Mouse (Mus musculus) stomach, postnatal 0 days (tissue): ENCODE data around the gene Prpf6. TPM values are rescaled to one million over a fixed set of nuclear protein-coding genes. Genes with fewer than 3 reads are reported as not detected.

Source experiments
- ATAC-seq: fragments of 200-750 bp; cut with Nextera tagmentation; 2 replicates; pipeline ENCODE4 v1.8.0; 2017; ENCODE audit not compliant: low FRiP score, low TSS enrichment
- DNase-seq: peaks from one replicate; pipeline ENCODE4 v3.0.0-alpha.2; 2016; ENCODE audit warnings: low spot score
- H3K27ac ChIP-seq: fragments of 300-500 bp; sonication (generic); replicated peaks from 2 replicates; pipeline ENCODE4 v1.5.1; 2014; ENCODE audit warnings: mild to moderate bottlenecking, control low read depth
- H3K27me3 ChIP-seq: fragments of 300-500 bp; sonication (generic); 2 replicates; pipeline ENCODE4 v1.6.1; 2014; ENCODE audit warnings: low read length; ENCODE audit not compliant: control insufficient read depth, insufficient read depth
- H3K36me3 ChIP-seq: fragments of 300-500 bp; sonication (generic); 2 replicates; pipeline ENCODE4 v1.6.1; 2014; ENCODE audit warnings: low read length, mixed read lengths; ENCODE audit not compliant: control insufficient read depth, insufficient read depth
- H3K4me1 ChIP-seq: fragments of 300-500 bp; sonication (generic); replicated peaks from 2 replicates; pipeline ENCODE4 v1.6.1; 2014; ENCODE audit warnings: antibody characterized with exemption; ENCODE audit not compliant: control insufficient read depth, insufficient read depth
- H3K4me2 ChIP-seq: fragments of 300-500 bp; sonication (generic); replicated peaks from 2 replicates; pipeline ENCODE4 v1.6.1; 2014; ENCODE audit warnings: low read depth, mild to moderate bottlenecking, control low read depth, moderate library complexity
- H3K4me3 ChIP-seq: fragments of 300-500 bp; sonication (generic); 2 replicates; pipeline ENCODE4 v1.5.1; 2014; ENCODE audit warnings: low read depth, low read length, control low read depth
- H3K9ac ChIP-seq: fragments of 300-500 bp; sonication (generic); 2 replicates; pipeline ENCODE4 v1.6.1; 2014; ENCODE audit warnings: mild to moderate bottlenecking, low read length, control low read depth, mixed read lengths
- H3K9me3 ChIP-seq: fragments of 300-500 bp; sonication (generic); 2 replicates; pipeline ENCODE4 v1.6.1; 2016; ENCODE audit warnings: low read length; ENCODE audit not compliant: control insufficient read depth
- CTCF ChIP-seq: IDR thresholded peaks from 2 replicates; pipeline ENCODE4 v1.5.1; 2016; ENCODE audit warnings: antibody characterized with exemption, low read depth, mild to moderate bottlenecking, moderate library complexity
- EP300 ChIP-seq: optimal IDR thresholded peaks from 2 replicates; pipeline ENCODE3; 2016; ENCODE audit warnings: antibody characterized with exemption
- WGBS: fragments of 180-500 bp; shearing (Covaris S2); extraction: QIAGEN DNeasy Blood & Tissue Kit; methylation state at CpG from one replicate; pipeline ENCODE4 v1.1.7; 2014; 5-methylcytosine and 5-hydroxymethylcytosine counted together
- polyA plus RNA-seq: library from polyadenylated mRNA; unstranded; fragments of >200 nt; fragmentation: Nextera tagmentation; extraction: Ambion mirVana; gene quantifications from 2 replicates; pipeline ENCODE4 v1.2.1, GENCODE M21; 2015

Prpf6 gene
- polyA plus RNA-seq, 1 experiment from 2014 or later: 28.3 TPM

- ATAC-seq (0 out of 2 replicates have a peak, but pooled peaks have one; percentile 21), DNase-seq (no peak)
- peak overlapping the region; percentile 41 for H3K9ac ChIP-seq
- H3K36me3 ChIP-seq: no peaks in the 10 kb centered on the region
- no peaks in the 10 kb centered on the region for H3K9me3 ChIP-seq
- peaks cover 19% of the 10 kb centered on the region for H3K27me3 ChIP-seq
- H3K4me3 ChIP-seq: peak overlapping the region; percentile 44
- peak; percentile 37; the same call in 1 of the 2 replicates for TF ChIP-seq CTCF
- no peak for TF ChIP-seq EP300
- H3K27ac ChIP-seq: 0 out of 2 replicates have a peak overlapping the region, but pooled peaks have one; percentile 45
- H3K4me1 ChIP-seq: peaks cover 3% of the 10 kb centered on the region; the same call in 1 of the 2 replicates
- 5% methylated on average over 56 of the region's 56 CpGs for WGBS
- peak overlapping the region; percentile 64 for H3K4me2 ChIP-seq
Observed at GRCm38 (mm10) chr2:181670285-181670912, 78.7 kb downstream of the Prpf6 start.

GRCm38 (mm10) chr2:181670913-181671311 lies 79.2 kb downstream of the Prpf6 start:
- Histone ChIP-seq H3K4me3 (peak overlapping the region; percentile 44), H3K27me3 (peaks cover 19% of the 10 kb centered on the region), H3K4me2 (peak overlapping the region; percentile 64), H3K9ac (peak overlapping the region; percentile 41), H3K36me3 (no peaks in the 10 kb centered on the region), H3K9me3 (no peaks in the 10 kb centered on the region), H3K27ac (peak overlapping the region; percentile 67; the same call in 1 of the 2 replicates), H3K4me1 (peaks cover 3% of the 10 kb centered on the region)
- 1% methylated on average over 41 of the region's 41 CpGs for WGBS
- no peak for ATAC-seq
- TF ChIP-seq CTCF (no peak), EP300 (no peak)
- DNase-seq: no peak

DNA sequence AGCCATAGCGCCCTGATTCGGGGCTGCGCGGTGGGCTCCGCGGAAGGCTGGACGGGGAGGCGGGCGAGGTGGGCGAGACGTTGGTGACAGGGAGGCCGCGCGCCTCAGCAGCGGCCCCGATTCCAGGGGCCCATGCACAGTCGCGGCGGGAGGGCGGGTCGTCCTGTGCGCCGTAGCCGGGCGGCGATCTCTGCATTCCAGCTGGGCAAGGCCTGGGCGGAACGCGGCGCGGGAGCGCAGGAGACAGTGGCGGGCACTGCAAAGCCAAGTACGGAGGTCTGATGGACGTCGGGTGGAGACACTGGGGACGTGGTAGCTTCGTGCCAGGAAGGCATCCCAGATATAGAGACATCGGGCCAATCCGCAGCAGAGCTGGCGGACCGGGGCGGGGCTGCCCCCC lies 79.7 kb downstream of the Prpf6 start, which contains the start of gene Sox18:
Sox18 (minus strand) TSS at position 315 of the 400 bp plus-strand sequence.
- H3K27ac ChIP-seq: peak within 1 kb of the TSS; percentile 67; the same call in 1 of the 2 replicates

DNA sequence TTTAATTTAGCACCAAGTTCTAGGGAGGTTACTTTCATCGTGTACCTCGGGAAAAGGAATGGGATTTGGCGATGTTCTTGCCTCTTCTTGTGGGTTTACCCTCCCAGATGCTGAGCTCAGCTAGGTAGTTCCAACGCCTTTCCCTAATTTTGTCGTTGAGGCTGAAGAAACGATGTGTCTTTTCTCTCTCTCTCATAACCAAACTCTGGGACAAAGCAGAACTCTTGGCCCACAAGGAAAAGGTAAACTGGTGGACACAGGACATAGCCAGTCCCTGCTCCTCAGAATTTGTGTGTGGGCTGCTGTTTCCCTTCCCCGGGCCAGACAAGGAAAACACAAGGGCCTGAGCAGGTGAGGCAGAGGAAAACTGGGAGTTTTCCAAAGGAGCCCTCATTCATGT lies 80.3 kb downstream of the Prpf6 start:
- Histone ChIP-seq H3K4me3 (no peak overlapping the region), H3K9me3 (no peaks in the 10 kb centered on the region), H3K27ac (no peak overlapping the region), H3K27me3 (peaks cover 19% of the 10 kb centered on the region), H3K4me2 (peak overlapping the region; percentile 64; the same call in 1 of the 2 replicates), H3K9ac (no peak overlapping the region; the same call in 1 of the 2 replicates), H3K36me3 (no peaks in the 10 kb centered on the region), H3K4me1 (peaks cover 3% of the 10 kb centered on the region)
- DNase-seq (no peak), ATAC-seq (no peak)
- no peak for TF ChIP-seq EP300
- TF ChIP-seq CTCF: no peak
- WGBS: 36% methylated on average over 7 of the region's 7 CpGs

More for the DNA sequence above, 79.7 kb downstream of the Prpf6 start, which contains the start of gene Sox18:
- WGBS: under 1% methylated on average over 43 of the region's 43 CpGs
- ATAC-seq (no peak; the same call in 1 of the 2 replicates), DNase-seq (no peak)
- H3K4me1 ChIP-seq: peaks cover 3% of the 10 kb centered on the region
- H3K4me3 ChIP-seq: peak within 1 kb of the TSS; percentile 44
- H3K27me3 ChIP-seq: peaks cover 19% of the 10 kb centered on the region
- no peaks in the 10 kb centered on the region for H3K36me3 ChIP-seq
- H3K9me3 ChIP-seq: no peaks in the 10 kb centered on the region
- TF ChIP-seq CTCF: no peak
- TF ChIP-seq EP300: no peak
- peak within 1 kb of the TSS; percentile 64 for H3K4me2 ChIP-seq
- H3K9ac ChIP-seq: peak within 1 kb of the TSS; percentile 41

GRCm38 (mm10) chr2:181673501-181673900 lies 81.8 kb downstream of the Prpf6 start:
- peaks cover 19% of the 10 kb centered on the region for H3K27me3 ChIP-seq
- peak; percentile 18; the same call in 1 of the 2 replicates for ATAC-seq

GRCm38 (mm10) chr2:181674934-181675333 lies 83.3 kb downstream of the Prpf6 start:
- ATAC-seq: no peak
- no peak for DNase-seq

More at GRCm38 (mm10) chr2:181673501-181673900, 81.8 kb downstream of the Prpf6 start:
- no peak for TF ChIP-seq CTCF
- TF ChIP-seq EP300: no peak
- Histone ChIP-seq H3K36me3 (no peaks in the 10 kb centered on the region), H3K4me1 (peaks cover 3% of the 10 kb centered on the region), H3K4me3 (no peak overlapping the region), H3K4me2 (no peak overlapping the region), H3K27ac (0 out of 2 replicates have a peak overlapping the region, but pooled peaks have one; percentile 18), H3K9ac (no peak overlapping the region), H3K9me3 (no peaks in the 10 kb centered on the region)
- WGBS: 39% methylated on average over 1 of the region's 1 CpGs
- no peak for DNase-seq

More at GRCm38 (mm10) chr2:181674934-181675333, 83.3 kb downstream of the Prpf6 start:
- 81% methylated on average over 4 of the region's 4 CpGs for WGBS
- Histone ChIP-seq H3K27me3 (peaks cover 18% of the 10 kb centered on the region), H3K9ac (no peak overlapping the region), H3K4me2 (no peak overlapping the region), H3K4me3 (no peak overlapping the region), H3K9me3 (no peaks in the 10 kb centered on the region), H3K36me3 (no peaks in the 10 kb centered on the region), H3K27ac (no peak overlapping the region), H3K4me1 (peaks cover 3% of the 10 kb centered on the region)
- TF ChIP-seq CTCF: no peak
- TF ChIP-seq EP300: no peak
